Mouse (Mus musculus): ENCODE data around the gene Rccd1. TPM values are rescaled to one million over a fixed set of nuclear protein-coding genes. Genes with fewer than 3 reads are reported as not detected.

The Rccd1 gene
- 1.2 and 1.6 TPM in 2 replicates for polyA plus RNA-seq (2015; fragmentation: Nextera tagmentation; extraction: Ambion mirVana)

DNA sequence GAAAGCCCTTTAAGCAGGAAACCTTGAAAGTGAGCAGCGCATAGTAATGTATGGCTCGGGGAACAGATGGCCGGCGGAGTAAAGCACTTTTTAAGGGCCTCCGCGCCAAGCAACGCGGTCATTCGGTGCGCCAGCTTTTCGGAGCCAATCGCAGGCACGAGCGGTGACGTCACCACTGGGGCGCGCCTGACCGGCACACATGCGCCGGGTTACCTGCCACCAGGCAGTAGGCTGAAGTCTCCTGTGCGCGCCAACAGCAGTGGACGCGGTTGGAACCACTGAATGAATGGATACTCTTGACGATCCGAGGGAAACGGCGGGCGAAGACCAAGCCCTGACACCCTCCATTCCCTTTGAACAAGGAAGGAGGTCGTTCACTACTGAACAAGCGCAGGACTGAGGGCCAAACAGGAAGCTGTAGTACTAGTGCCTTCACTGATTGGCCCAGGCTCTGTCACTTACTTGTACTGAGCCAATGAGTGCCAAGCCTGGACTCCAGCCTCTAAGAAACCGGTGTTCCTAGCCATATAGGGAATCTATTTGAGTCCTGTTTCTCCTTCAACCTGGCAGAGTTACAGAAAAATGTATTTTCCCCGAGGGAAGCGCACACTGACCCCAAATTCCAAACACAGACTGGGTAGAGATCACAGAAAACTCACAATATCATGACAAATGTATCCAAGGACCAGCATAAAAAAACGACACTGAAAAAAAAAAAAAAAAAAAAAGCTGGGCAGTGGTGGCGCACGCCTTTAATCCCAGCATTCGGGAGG is at the start of gene Rccd1:
Gene Rccd1 (minus strand): TSS at position 412 of the 773 bp plus-strand sequence.
- peak within 1 kb of the TSS; percentile 76 for H3K4me2 ChIP-seq (ENCODE audit: low read depth, low read length)
- TF ChIP-seq EP300 (IDR thresholded peaks at IDR 0.05; ENCODE audit: low read depth) (peak; percentile 24; the same call in 1 of the 2 replicates), CTCF (IDR thresholded peaks at IDR 0.05; ENCODE audit: low read depth) (no peak)
- WGBS (ENCODE audit: insufficient replicate concordance) = 2% methylated on average over 38 of the region's 38 CpGs
- no peaks in the 10 kb centered on the region for H3K27me3 ChIP-seq (ENCODE audit: insufficient read depth, low read length)
- H3K36me3 ChIP-seq (replicated peaks; ENCODE audit: insufficient read depth, low read length) = peaks cover 27% of the 10 kb centered on the region
- H3K4me3 ChIP-seq (ENCODE audit: low read depth, low read length) = peak within 1 kb of the TSS; percentile 66
- H3K27ac ChIP-seq (ENCODE audit: low read depth) = peak within 1 kb of the TSS; percentile 81
- H3K4me1 ChIP-seq (ENCODE audit: insufficient read depth) = peaks cover 12% of the 10 kb centered on the region
- H3K9me3 ChIP-seq (ENCODE audit: low read length) = no peaks in the 10 kb centered on the region
- ATAC-seq (peak; percentile 99), DNase-seq (peak; percentile 96)
- H3K9ac ChIP-seq (replicated peaks) = peak within 1 kb of the TSS; percentile 60

GRCm38 (mm10) chr7:80373850-80374249 is 49.6 kb upstream of the Rccd1 start:
- Histone ChIP-seq H3K27me3 (ENCODE audit: insufficient read depth, low read length) (no peaks in the 10 kb centered on the region), H3K27ac (ENCODE audit: low read depth) (peak overlapping the region; percentile 57), H3K36me3 (replicated peaks; ENCODE audit: insufficient read depth, low read length) (peaks cover 13% of the 10 kb centered on the region; the same call in 1 of the 2 replicates), H3K9me3 (ENCODE audit: low read length) (no peaks in the 10 kb centered on the region), H3K4me3 (ENCODE audit: low read depth, low read length) (no peak overlapping the region), H3K4me1 (ENCODE audit: insufficient read depth) (peaks cover 18% of the 10 kb centered on the region), H3K4me2 (ENCODE audit: low read depth, low read length) (no peak overlapping the region), H3K9ac (replicated peaks) (no peak overlapping the region; the same call in 1 of the 2 replicates)
- DNase-seq = no peak
- no peak for TF ChIP-seq CTCF (IDR thresholded peaks at IDR 0.05; ENCODE audit: low read depth)
- TF ChIP-seq EP300 (IDR thresholded peaks at IDR 0.05; ENCODE audit: low read depth) = no peak
- WGBS (ENCODE audit: insufficient replicate concordance) = 72% methylated on average over 12 of the region's 12 CpGs
- no peak for ATAC-seq

- H3K9me3 ChIP-seq (ENCODE audit: low read length) = no peaks in the 10 kb centered on the region
- ATAC-seq = no peak
- H3K4me2 ChIP-seq (ENCODE audit: low read depth, low read length) = no peak overlapping the region
- H3K4me1 ChIP-seq (ENCODE audit: insufficient read depth) = peaks cover 21% of the 10 kb centered on the region
- no peaks in the 10 kb centered on the region for H3K27me3 ChIP-seq (ENCODE audit: insufficient read depth, low read length)
- no peak for TF ChIP-seq EP300 (IDR thresholded peaks at IDR 0.05; ENCODE audit: low read depth)
- TF ChIP-seq CTCF (IDR thresholded peaks at IDR 0.05; ENCODE audit: low read depth) = no peak
- no peak for DNase-seq
- no peak overlapping the region for H3K4me3 ChIP-seq (ENCODE audit: low read depth, low read length)
- H3K9ac ChIP-seq (replicated peaks) = no peak overlapping the region; the same call in 1 of the 2 replicates
- WGBS (ENCODE audit: insufficient replicate concordance) = 60% methylated on average over 4 of the region's 4 CpGs
- H3K27ac ChIP-seq (ENCODE audit: low read depth) = peak overlapping the region; percentile 57
- peaks cover 11% of the 10 kb centered on the region; the same call in 1 of the 2 replicates for H3K36me3 ChIP-seq (replicated peaks; ENCODE audit: insufficient read depth, low read length)
Measured at GRCm38 (mm10) chr7:80373352-80373751, 49.1 kb upstream of the Rccd1 start.

GRCm38 (mm10) chr7:80372667-80373066 is 48.4 kb upstream of the Rccd1 start:
- ATAC-seq = no peak
- no peaks in the 10 kb centered on the region for H3K27me3 ChIP-seq (ENCODE audit: insufficient read depth, low read length)
- no peak overlapping the region for H3K27ac ChIP-seq (ENCODE audit: low read depth)
- peaks cover 14% of the 10 kb centered on the region for H3K36me3 ChIP-seq (replicated peaks; ENCODE audit: insufficient read depth, low read length)
- WGBS (ENCODE audit: insufficient replicate concordance) = 50% methylated on average over 2 of the region's 2 CpGs
- DNase-seq = no peak
- H3K4me3 ChIP-seq (ENCODE audit: low read depth, low read length) = no peak overlapping the region
- peaks cover 22% of the 10 kb centered on the region for H3K4me1 ChIP-seq (ENCODE audit: insufficient read depth)
- H3K4me2 ChIP-seq (ENCODE audit: low read depth, low read length) = no peak overlapping the region
- TF ChIP-seq EP300 (IDR thresholded peaks at IDR 0.05; ENCODE audit: low read depth) = no peak
- no peak for TF ChIP-seq CTCF (IDR thresholded peaks at IDR 0.05; ENCODE audit: low read depth)
- no peak overlapping the region for H3K9ac ChIP-seq (replicated peaks)
- H3K9me3 ChIP-seq (ENCODE audit: low read length) = no peaks in the 10 kb centered on the region

- H3K4me2 ChIP-seq (ENCODE audit: low read depth, low read length) = no peak overlapping the region
- WGBS (ENCODE audit: insufficient replicate concordance) = 67% methylated on average over 3 of the region's 3 CpGs
Measured at GRCm38 (mm10) chr7:80372166-80372565, 47.9 kb upstream of the Rccd1 start.

DNA sequence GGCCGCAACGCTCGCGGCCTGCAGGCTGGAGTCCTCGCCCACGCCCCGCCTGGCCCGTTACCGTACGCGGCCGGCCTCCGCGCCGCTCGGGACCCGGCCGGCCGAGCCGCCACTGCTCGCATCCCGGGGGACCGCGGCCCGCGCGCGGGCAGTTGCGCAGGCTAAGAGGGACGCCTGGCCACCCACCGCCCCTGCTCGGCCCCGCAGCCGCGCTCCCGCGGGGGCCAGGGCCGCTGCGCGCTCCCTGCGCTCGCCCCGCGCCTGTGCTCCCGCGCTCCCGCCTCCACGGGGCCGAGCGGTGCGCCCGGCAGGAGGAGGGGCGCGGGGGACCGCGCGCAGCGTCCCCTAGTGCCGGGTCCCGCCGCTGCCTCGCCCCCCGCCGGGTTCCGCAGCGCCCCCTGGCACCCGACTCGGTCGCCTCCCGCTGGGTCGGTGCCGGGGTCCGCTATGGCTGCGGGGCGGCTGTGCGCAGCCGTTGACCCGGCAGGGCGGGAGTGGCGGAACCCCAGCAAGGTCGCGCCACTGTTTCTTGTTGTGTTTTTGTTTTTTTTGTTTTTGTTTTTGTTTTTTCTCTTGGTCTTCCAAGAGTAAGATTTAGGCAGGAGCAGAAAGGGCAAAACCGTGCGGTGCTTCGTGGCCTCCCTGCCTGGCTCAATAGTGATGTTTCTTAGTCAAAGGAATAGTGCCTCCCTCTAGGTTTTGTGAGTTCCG is 46.9 kb upstream of the Rccd1 start, which contains the start of gene Man2a2:
Gene Man2a2 (minus strand): TSS at position 335 of the 711 bp plus-strand sequence.
- 2% methylated on average over 63 of the region's 86 CpGs for WGBS (ENCODE audit: insufficient replicate concordance)
- TF ChIP-seq EP300 (IDR thresholded peaks at IDR 0.05; ENCODE audit: low read depth) (no peak), CTCF (IDR thresholded peaks at IDR 0.05; ENCODE audit: low read depth) (peak; percentile 63)
- H3K9ac ChIP-seq (replicated peaks) = peak within 1 kb of the TSS; percentile 79
- peak within 1 kb of the TSS; percentile 87 for H3K27ac ChIP-seq (ENCODE audit: low read depth)
- H3K9me3 ChIP-seq (ENCODE audit: low read length) = no peaks in the 10 kb centered on the region
- H3K27me3 ChIP-seq (ENCODE audit: insufficient read depth, low read length) = no peaks in the 10 kb centered on the region
- H3K36me3 ChIP-seq (replicated peaks; ENCODE audit: insufficient read depth, low read length) = peaks cover 23% of the 10 kb centered on the region
- peak within 1 kb of the TSS; percentile 85 for H3K4me3 ChIP-seq (ENCODE audit: low read depth, low read length)
- DNase-seq (peak; percentile 79), ATAC-seq (peak; percentile 70)
- H3K4me2 ChIP-seq (ENCODE audit: low read depth, low read length) = peak within 1 kb of the TSS; percentile 93
- peaks cover 22% of the 10 kb centered on the region for H3K4me1 ChIP-seq (ENCODE audit: insufficient read depth)

More at GRCm38 (mm10) chr7:80372166-80372565, 47.9 kb upstream of the Rccd1 start:
- no peaks in the 10 kb centered on the region for H3K27me3 ChIP-seq (ENCODE audit: insufficient read depth, low read length)
- no peak overlapping the region for H3K4me3 ChIP-seq (ENCODE audit: low read depth, low read length)
- no peak overlapping the region for H3K27ac ChIP-seq (ENCODE audit: low read depth)
- H3K36me3 ChIP-seq (replicated peaks; ENCODE audit: insufficient read depth, low read length) = peaks cover 18% of the 10 kb centered on the region
- TF ChIP-seq EP300 (IDR thresholded peaks at IDR 0.05; ENCODE audit: low read depth) = no peak
- TF ChIP-seq CTCF (IDR thresholded peaks at IDR 0.05; ENCODE audit: low read depth) = no peak
- H3K9me3 ChIP-seq (ENCODE audit: low read length) = no peaks in the 10 kb centered on the region
- no peak overlapping the region for H3K9ac ChIP-seq (replicated peaks)
- DNase-seq (no peak), ATAC-seq (no peak)
- H3K4me1 ChIP-seq (ENCODE audit: insufficient read depth) = peaks cover 22% of the 10 kb centered on the region

Measured in liver, postnatal 0 days (tissue).